Mouse (Mus musculus) kidney, postnatal 0 days (tissue): ENCODE measurements around the gene Zfp365. TPM values are rescaled to one million over a fixed set of nuclear protein-coding genes. Genes with fewer than 3 reads are reported as not detected.

Source experiments
- ATAC-seq: fragments of 200-750 bp; cut with Nextera tagmentation; replicated peaks from 2 replicates; pipeline ENCODE4 v1.8.0; 2017; ENCODE audit warnings: low read depth, moderate number of reproducible peaks, moderate TSS enrichment, moderate library complexity; ENCODE audit not compliant: low FRiP score
- DNase-seq: peaks from one replicate; pipeline ENCODE4 v3.0.0-alpha.2; 2016; ENCODE audit warnings: low spot score
- H3K27ac ChIP-seq: fragments of 300-500 bp; sonication (generic); 2 replicates; pipeline ENCODE4 v1.5.1; 2014; ENCODE audit warnings: mild to moderate bottlenecking
- H3K27me3 ChIP-seq: fragments of 300-500 bp; sonication (generic); 2 replicates; pipeline ENCODE4 v1.6.1; 2014; ENCODE audit warnings: low read length, mixed read lengths; ENCODE audit not compliant: insufficient read depth
- H3K36me3 ChIP-seq: fragments of 300-500 bp; sonication (generic); 2 replicates; pipeline ENCODE4 v1.6.1; 2014; ENCODE audit warnings: low read length, mixed read lengths; ENCODE audit not compliant: insufficient read depth
- H3K4me1 ChIP-seq: fragments of 300-500 bp; sonication (generic); replicated peaks from 2 replicates; pipeline ENCODE4 v1.6.1; 2014; ENCODE audit warnings: antibody characterized with exemption, low read length, mixed read lengths; ENCODE audit not compliant: insufficient read depth
- H3K4me2 ChIP-seq: fragments of 300-500 bp; sonication (generic); 2 replicates; pipeline ENCODE4 v1.6.1; 2014; ENCODE audit warnings: mild to moderate bottlenecking, low read length, moderate library complexity, mixed read lengths
- H3K4me3 ChIP-seq: fragments of 300-500 bp; sonication (generic); replicated peaks from 2 replicates; pipeline ENCODE4 v1.5.1; 2014; ENCODE audit warnings: low read depth, low read length
- H3K9ac ChIP-seq: fragments of 300-500 bp; sonication (generic); 2 replicates; pipeline ENCODE4 v1.6.1; 2014; ENCODE audit warnings: low read depth, low read length
- H3K9me3 ChIP-seq: fragments of 300-500 bp; sonication (generic); replicated peaks from 2 replicates; pipeline ENCODE4 v1.6.1; 2016; ENCODE audit warnings: low read length, inconsistent platforms, mixed read lengths
- CTCF ChIP-seq: IDR thresholded peaks from 2 replicates; pipeline ENCODE4 v1.5.1; 2016; ENCODE audit warnings: antibody characterized with exemption, low read depth, mild to moderate bottlenecking, moderate library complexity
- WGBS: fragments of 180-500 bp; shearing (Covaris S2); extraction: QIAGEN DNeasy Blood & Tissue Kit; methylation state at CpG from one replicate; pipeline ENCODE4 v1.1.7; 2014; 5-methylcytosine and 5-hydroxymethylcytosine counted together
- polyA plus RNA-seq: library from polyadenylated mRNA; unstranded; fragments of >200 nt; fragmentation: Nextera tagmentation; extraction: Ambion mirVana; gene quantifications from 2 replicates; pipeline ENCODE4 v1.2.1, GENCODE M21; 2015

The Zfp365 gene
- polyA plus RNA-seq, 1 experiment from 2014 or later, result 0.63 TPM

DNA sequence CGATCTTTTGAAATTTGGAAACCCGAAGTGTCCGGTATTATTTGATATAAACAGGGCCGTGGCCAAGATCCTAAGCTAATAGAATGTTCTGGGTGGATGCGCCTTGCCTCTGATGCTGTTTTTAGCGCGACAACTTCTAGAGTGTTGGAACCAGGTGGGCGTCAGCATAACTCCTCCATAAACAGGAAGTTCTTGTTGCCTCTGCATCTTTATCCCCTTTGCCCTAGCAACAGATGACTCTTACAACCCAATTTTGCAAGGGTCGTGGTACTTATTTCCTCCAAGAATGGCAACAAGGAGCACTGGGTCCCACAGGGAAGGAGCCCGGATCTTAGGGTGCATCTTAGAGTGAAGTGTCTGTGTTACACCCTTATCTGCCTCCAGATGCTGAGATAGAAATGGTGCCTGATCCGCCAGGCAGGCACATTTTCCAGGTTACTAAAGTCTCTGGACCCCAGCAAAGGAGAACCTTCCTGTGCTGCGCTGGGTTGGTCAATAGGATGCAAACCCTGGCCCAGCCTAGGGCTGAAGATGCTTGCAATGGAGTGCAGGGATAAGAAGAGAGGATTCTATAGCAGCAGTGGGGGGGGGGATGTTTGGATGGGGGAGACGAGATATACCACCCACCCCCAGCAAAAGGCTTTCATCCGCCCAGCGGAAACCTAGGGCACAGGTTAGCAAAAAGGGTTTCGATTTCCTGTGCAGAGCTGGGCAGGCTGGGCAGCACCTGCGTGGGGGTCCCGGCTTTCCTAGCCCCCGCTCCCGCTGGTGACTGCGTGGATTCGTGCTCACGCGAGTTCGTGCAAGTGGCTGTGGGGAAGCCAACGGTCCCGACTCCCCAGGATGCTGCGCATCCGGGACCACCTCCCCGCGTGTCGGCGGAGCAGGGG is 770 bp downstream of the Zfp365 start:
- H3K4me1 ChIP-seq, result 0 out of 2 replicates have a peak, but pooled peaks cover 3% of the 10 kb centered on the region
- no peak for TF ChIP-seq CTCF
- H3K9me3 ChIP-seq, result no peaks in the 10 kb centered on the region
- H3K27ac ChIP-seq, result no peak overlapping the region
- H3K9ac ChIP-seq, result peak overlapping the region; percentile 51
- DNase-seq (peak; percentile 10), ATAC-seq (no peak; the same call in 1 of the 2 replicates)
- H3K36me3 ChIP-seq, result no peaks in the 10 kb centered on the region
- H3K27me3 ChIP-seq, result no peaks in the 10 kb centered on the region
- H3K4me3 ChIP-seq, result peak overlapping the region; percentile 56
- H3K4me2 ChIP-seq, result peak overlapping the region; percentile 98
- 20% methylated on average over 33 of the region's 33 CpGs for WGBS

DNA sequence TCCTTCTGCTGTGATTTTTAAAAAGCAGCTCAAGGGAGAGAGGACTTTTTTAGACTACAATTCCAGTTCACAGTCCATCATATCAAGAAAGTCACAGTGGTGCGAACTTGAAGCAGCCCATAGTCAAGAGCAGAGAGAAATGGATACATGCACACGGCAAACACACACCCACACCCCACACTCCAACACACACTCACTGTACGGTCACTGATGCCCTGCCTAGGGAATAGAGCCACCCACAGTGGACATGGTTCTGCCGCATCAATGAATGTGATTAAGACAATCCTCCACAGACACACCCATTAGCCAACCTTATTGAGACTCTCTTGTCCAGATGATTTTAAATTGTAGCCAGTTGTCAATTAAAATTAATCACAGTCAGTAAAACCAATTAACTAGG is 4.5 kb downstream of the Zfp365 start:
- no peak for TF ChIP-seq CTCF
- 96% methylated on average over 4 of the region's 4 CpGs for WGBS
- H3K27ac ChIP-seq, result no peak overlapping the region

DNA sequence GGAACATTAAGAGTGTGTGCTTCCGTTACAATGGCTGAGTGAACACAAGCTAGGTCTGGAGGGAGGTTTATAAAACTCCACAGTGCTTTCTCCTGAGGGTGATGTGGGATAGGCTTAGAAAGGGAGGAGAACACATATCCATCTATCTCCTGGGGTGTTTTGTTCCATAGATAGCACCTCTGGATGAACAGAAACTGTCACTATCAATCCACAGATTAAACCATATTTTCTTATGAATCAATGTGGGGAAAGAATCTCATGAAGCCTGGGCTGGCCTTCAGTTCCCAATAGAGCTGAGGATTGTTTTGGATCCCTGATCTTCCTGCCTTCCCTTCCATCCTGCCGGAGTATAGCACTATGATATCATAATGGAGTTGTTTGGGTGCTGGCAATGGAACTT is 5.5 kb downstream of the Zfp365 start:
- Histone ChIP-seq H3K27ac (no peak overlapping the region), H3K4me2 (no peak overlapping the region), H3K36me3 (no peaks in the 10 kb centered on the region), H3K4me1 (0 out of 2 replicates have a peak, but pooled peaks cover under 1% of the 10 kb centered on the region), H3K9me3 (no peaks in the 10 kb centered on the region), H3K4me3 (no peak overlapping the region), H3K27me3 (no peaks in the 10 kb centered on the region), H3K9ac (no peak overlapping the region)
- DNase-seq, result no peak
- WGBS, result 85% methylated on average over 2 of the region's 2 CpGs
- TF ChIP-seq CTCF, result no peak
- ATAC-seq, result no peak

More for the DNA sequence above, 4.5 kb downstream of the Zfp365 start:
- Histone ChIP-seq H3K9me3 (no peaks in the 10 kb centered on the region), H3K9ac (no peak overlapping the region), H3K36me3 (no peaks in the 10 kb centered on the region), H3K4me2 (no peak overlapping the region), H3K4me1 (0 out of 2 replicates have a peak, but pooled peaks cover 3% of the 10 kb centered on the region), H3K4me3 (no peak overlapping the region), H3K27me3 (no peaks in the 10 kb centered on the region)
- ATAC-seq, result no peak
- no peak for DNase-seq

DNA sequence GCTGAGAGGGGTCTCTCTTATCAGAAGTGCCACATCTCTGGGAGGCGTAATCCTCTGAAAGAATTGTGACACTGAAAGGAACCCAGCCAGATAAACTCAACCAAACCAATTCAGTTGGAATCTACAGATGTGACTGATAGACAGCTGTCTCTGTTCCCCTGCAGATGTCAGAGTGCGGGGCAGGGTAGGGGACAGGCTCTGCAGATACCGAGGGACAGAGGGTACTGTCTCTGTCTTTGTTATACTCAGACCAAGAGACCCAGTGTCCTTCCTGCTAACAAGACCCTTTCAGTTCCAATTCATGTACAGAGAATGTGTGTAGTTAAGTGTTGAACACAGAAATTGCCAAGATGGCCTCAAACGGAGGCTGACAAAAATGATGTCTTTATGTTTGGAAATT is 6.4 kb downstream of the Zfp365 start:
- ATAC-seq (no peak), DNase-seq (no peak)
- no peak overlapping the region for H3K27ac ChIP-seq
- H3K9ac ChIP-seq, result no peak overlapping the region
- TF ChIP-seq CTCF, result no peak
- H3K4me1 ChIP-seq, result no peaks in the 10 kb centered on the region
- H3K36me3 ChIP-seq, result no peaks in the 10 kb centered on the region
- H3K27me3 ChIP-seq, result no peaks in the 10 kb centered on the region
- no peak overlapping the region for H3K4me2 ChIP-seq
- no peaks in the 10 kb centered on the region for H3K9me3 ChIP-seq
- 88% methylated on average over 4 of the region's 4 CpGs for WGBS
- H3K4me3 ChIP-seq, result no peak overlapping the region

DNA sequence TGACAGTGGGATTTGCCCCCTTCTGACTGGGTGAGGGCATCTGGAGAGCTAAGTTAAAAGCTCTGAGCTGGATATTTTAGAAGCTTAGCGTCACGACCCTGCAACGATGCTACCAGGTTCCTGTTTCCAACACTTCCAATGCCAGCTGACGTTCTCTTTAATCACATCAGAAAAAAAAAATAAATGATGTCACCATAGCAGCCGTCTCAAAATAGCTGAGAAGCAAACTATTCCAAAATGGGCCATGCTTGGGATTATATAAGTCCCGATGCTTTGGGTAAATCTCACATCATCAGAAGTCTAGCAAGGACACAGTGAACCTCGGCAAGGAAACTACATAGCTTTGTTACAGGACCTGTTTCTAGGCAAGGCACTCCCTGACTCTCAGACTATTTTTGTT is 9.1 kb downstream of the Zfp365 start:
- WGBS, result 59% methylated on average over 7 of the region's 7 CpGs
- no peak for TF ChIP-seq CTCF
- Histone ChIP-seq H3K9me3 (no peaks in the 10 kb centered on the region), H3K4me2 (no peak overlapping the region), H3K36me3 (no peaks in the 10 kb centered on the region), H3K27ac (no peak overlapping the region), H3K4me1 (no peaks in the 10 kb centered on the region), H3K27me3 (no peaks in the 10 kb centered on the region), H3K4me3 (no peak overlapping the region), H3K9ac (no peak overlapping the region)
- ATAC-seq (no peak), DNase-seq (no peak)

DNA sequence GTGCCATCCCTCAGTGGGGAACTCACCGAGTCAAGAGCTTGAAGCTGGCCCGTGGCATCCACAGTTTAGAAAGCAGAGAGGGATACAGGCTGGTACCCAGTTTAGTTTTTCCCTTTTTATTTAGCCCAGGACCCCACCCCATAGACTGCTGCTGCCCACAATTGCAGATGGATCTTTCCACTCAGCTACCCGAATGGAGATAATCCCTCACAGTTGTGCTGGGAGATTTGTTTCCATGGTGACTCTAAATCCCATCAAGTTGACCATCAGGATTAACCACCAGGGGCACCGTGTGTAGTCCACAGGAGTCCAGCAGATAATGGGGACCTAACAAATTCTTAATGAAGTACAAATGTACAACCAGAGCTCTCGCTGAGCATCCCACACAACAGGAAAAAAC is 11.3 kb downstream of the Zfp365 start:
- no peak overlapping the region for H3K9ac ChIP-seq
- no peak for TF ChIP-seq CTCF
- 73% methylated on average over 5 of the region's 5 CpGs for WGBS

More for the DNA sequence above, 11.3 kb downstream of the Zfp365 start:
- Histone ChIP-seq H3K9me3 (no peaks in the 10 kb centered on the region), H3K4me2 (no peak overlapping the region), H3K36me3 (no peaks in the 10 kb centered on the region), H3K4me3 (no peak overlapping the region), H3K27me3 (no peaks in the 10 kb centered on the region), H3K4me1 (no peaks in the 10 kb centered on the region), H3K27ac (no peak overlapping the region)
- no peak for DNase-seq
- no peak for ATAC-seq
